Mouse (Mus musculus) ES-E14 (cell line): ENCODE measurements around the gene Snrpd2. TPM values are rescaled to one million over a fixed set of nuclear protein-coding genes. Genes with fewer than 3 reads are reported as not detected.
A peak's percentile ranks its signal among the peaks of the same experiment; 100 is the strongest.

Experiments used
- DNase-seq: peaks from one replicate; pipeline ENCODE4 v3.0.0-alpha.2; 2013; ENCODE audit warnings: low read depth, low spot score
- H3K27ac ChIP-seq: 2 replicates; pipeline ENCODE4 v1.5.1; 2012; ENCODE audit warnings: low read depth, mild to moderate bottlenecking, low read length, moderate library complexity, mixed read lengths; ENCODE audit not compliant: poor library complexity, insufficient read depth, severe bottlenecking
- H3K36me3 ChIP-seq: 2 replicates; pipeline ENCODE4 v1.6.1; 2012; ENCODE audit warnings: mild to moderate bottlenecking, low read length, moderate library complexity, mixed read lengths; ENCODE audit not compliant: control insufficient read depth, poor library complexity, insufficient read depth, severe bottlenecking
- H3K4me1 ChIP-seq, 2 experiments: fragments of 150-350 bp in 1 of 2; sonication (generic) in 1 of 2; 2 replicates each; pipeline ENCODE4 v1.6.1; 2012; ENCODE audit warnings: low read length in 2 of 2, mild to moderate bottlenecking in 1 of 2, mixed read lengths in 1 of 2; ENCODE audit not compliant: control insufficient read depth in 2 of 2, insufficient read depth in 2 of 2, poor library complexity in 1 of 2
- H3K4me3 ChIP-seq, 2 experiments: fragments of 150-350 bp in 1 of 2; sonication (generic) in 1 of 2; 2 replicates each; pipeline ENCODE4 v1.5.1; 2012; ENCODE audit warnings: low read length in 2 of 2, low read depth in 1 of 2, mild to moderate bottlenecking in 1 of 2, mixed read lengths in 1 of 2; ENCODE audit not compliant: insufficient read depth in 1 of 2, poor library complexity in 1 of 2, severe bottlenecking in 1 of 2
- H3K9ac ChIP-seq: 2 replicates; pipeline ENCODE4 v1.6.1; 2012; ENCODE audit warnings: low read depth, mild to moderate bottlenecking, low read length, mixed read lengths; ENCODE audit not compliant: poor library complexity, insufficient read depth, severe bottlenecking
- H3K9me3 ChIP-seq: fragments of 150-350 bp; sonication (generic); 2 replicates; pipeline ENCODE4 v1.6.1; 2012; ENCODE audit warnings: low read depth, mild to moderate bottlenecking, low read length; ENCODE audit not compliant: control insufficient read depth, insufficient read depth
- CHD2 ChIP-seq: IDR thresholded peaks from 2 replicates; pipeline ENCODE4 v1.6.1; 2014; ENCODE audit warnings: mild to moderate bottlenecking, low read depth, low read length, inconsistent platforms
- HCFC1 ChIP-seq: IDR thresholded peaks from 2 replicates; pipeline ENCODE4 v1.6.1; 2012; ENCODE audit warnings: low read length, inconsistent platforms, borderline replicate concordance; ENCODE audit not compliant: insufficient read depth
- MAFK ChIP-seq: IDR thresholded peaks from 2 replicates; pipeline ENCODE4 v1.6.1; 2014; ENCODE audit warnings: mild to moderate bottlenecking, low read depth, low read length, inconsistent platforms; ENCODE audit not compliant: insufficient read depth
- ZC3H11A ChIP-seq: IDR thresholded peaks from 2 replicates; pipeline ENCODE4 v1.6.1; 2012; ENCODE audit warnings: low read depth, mild to moderate bottlenecking, inconsistent platforms, low read length, borderline replicate concordance
- ZNF384 ChIP-seq: IDR thresholded peaks from 2 replicates; pipeline ENCODE4 v1.6.1; 2012; ENCODE audit warnings: low read depth, low read length, inconsistent platforms
- in situ Hi-C, 2 experiments: fragments of 600-800 bp; cut with MboI; formaldehyde crosslinking; loops; one replicate each; pipeline ENCODE4 v1.15.1; 2025; ENCODE audit warnings: low sequenced_read_pairs in 2 of 2, inconsistent platforms in 1 of 2; ENCODE audit not compliant: unreplicated experiment in 2 of 2
- total RNA-seq: library from RNA; depleted of rRNA; stranded (reverse); fragments of 300-350 nt; gene quantifications from 2 replicates; pipeline ENCODE4 v1.2.3, GENCODE M21; 2012

Gene Snrpd2
- total RNA-seq, 1 experiment: 355 TPM

DNA sequence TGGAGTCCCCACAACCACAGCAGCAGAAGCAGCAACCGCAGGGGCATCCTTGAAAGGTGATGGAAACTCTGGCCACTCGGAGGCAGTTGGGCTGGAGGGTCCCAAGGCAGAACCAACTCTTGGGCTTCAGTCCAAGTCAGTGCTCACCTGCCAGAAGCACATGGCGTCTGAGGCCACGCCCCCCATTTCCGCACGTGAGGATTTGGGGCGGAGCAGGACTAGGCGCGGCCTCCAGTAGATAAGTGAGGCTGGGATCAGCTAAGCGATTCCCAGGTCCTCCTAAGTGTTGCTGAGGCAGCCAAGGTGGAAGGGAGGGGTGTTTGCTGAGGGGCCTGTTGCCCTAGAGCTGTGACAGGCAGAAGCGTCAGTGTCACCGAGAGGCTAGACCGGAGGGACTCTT, 15.5 kb downstream of the Snrpd2 start:
- Histone ChIP-seq H3K27ac (no peak overlapping the region), H3K4me3 (peak overlapping the region in 1 of 2 experiments; percentile 2; a peak in 1 of 4 replicates), H3K9ac (no peak overlapping the region), H3K4me1 (peaks cover 2 to 11% of the 10 kb centered on the region in 2 experiments; a peak in 2 of 4 replicates), H3K36me3 (no peaks in the 10 kb centered on the region), H3K9me3 (no peaks in the 10 kb centered on the region)
- DNase-seq: peak; percentile 67
- no peak for TF ChIP-seq CHD2
- TF ChIP-seq HCFC1: no peak
- TF ChIP-seq MAFK: no peak
- no peak for TF ChIP-seq ZC3H11A
- TF ChIP-seq ZNF384: no peak
- in situ Hi-C loops: no loop called here

DNA sequence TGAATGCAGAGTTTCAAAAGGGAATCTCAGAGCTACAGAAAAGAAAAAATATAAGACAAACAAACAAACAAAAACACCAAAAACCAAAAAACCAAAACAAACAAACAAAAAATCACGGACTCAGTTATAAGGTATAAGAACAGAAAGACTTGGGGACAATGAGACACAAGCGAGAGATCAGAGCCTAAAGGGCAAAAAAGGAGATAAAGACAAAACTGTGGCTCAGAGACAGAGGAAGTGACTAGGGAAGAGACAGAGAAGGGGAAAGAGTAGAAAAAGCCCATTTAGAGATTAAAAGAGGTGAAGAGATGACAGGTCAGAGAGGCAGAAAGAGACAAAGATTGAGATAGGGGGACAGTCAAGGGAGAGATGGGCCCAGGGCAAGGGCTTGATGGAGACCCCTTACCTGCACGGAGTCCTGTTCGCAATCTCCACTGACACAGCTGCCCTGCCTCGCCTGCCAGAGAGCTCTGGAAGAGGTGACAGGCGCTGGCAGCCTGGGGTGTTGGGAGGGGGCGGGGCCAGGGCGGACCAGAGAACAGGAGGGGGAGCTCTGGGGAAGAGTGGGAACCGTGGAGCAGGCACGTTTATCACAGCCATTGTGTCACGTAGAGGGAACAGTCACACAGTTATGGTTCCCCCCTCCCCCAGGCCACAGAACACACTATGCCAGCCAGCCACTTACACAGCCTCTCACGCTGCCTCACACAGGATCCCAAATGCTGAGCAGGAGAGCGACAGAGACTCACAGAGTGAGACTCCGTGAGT, 16.3 kb downstream of the Snrpd2 start, which contains the start of gene Gipr:
TSS of gene Gipr (minus strand) at position 472 of the 768 bp plus-strand sequence.
- H3K36me3 ChIP-seq: no peaks in the 10 kb centered on the region

DNA sequence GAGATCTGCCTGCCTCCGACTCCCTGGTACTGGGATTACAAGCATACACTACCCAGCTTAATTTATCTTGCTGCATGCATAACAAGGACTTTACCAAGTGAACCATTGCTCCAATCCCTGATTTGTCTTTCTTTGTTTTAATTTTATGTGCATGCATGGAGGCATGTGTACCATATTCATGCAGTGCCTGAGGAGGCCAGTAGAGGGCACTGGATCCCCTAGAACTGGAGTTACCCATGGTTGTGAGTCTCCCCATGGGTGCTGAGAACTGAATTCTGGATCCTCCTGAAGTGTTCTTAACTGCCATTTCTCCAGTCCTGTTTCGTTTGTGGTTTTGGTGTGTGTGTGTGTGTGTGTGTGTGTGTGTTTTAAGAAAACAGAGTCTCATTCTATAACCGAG, 17.5 kb downstream of the Snrpd2 start:
- TF ChIP-seq CHD2 (no peak), MAFK (no peak), ZC3H11A (no peak)
- H3K27ac ChIP-seq: no peak overlapping the region
- no peak for DNase-seq
- H3K4me3 ChIP-seq: no peak overlapping the region
- no peak overlapping the region for H3K9ac ChIP-seq
- in situ Hi-C loops: no loop called here
- no peaks in the 10 kb centered on the region for H3K9me3 ChIP-seq
- no peaks in the 10 kb centered on the region for H3K36me3 ChIP-seq
- H3K4me1 ChIP-seq: peaks cover 2 to 13% of the 10 kb centered on the region in 2 experiments; a peak in 2 of 4 replicates

More for the DNA sequence above, 16.3 kb downstream of the Snrpd2 start, which contains the start of gene Gipr:
- H3K4me1 ChIP-seq: peaks cover 2 to 11% of the 10 kb centered on the region in 2 experiments; a peak in 2 of 4 replicates
- no peak within 1 kb of the TSS for H3K9ac ChIP-seq
- no peak for DNase-seq
- H3K27ac ChIP-seq: no peak within 1 kb of the TSS
- TF ChIP-seq HCFC1 (no peak), MAFK (no peak), ZC3H11A (no peak)
- H3K9me3 ChIP-seq: no peaks in the 10 kb centered on the region
- H3K4me3 ChIP-seq: peak within 1 kb of the TSS in 1 of 2 experiments; percentile 2; a peak in 1 of 4 replicates
- in situ Hi-C loops: no loop called here

DNA sequence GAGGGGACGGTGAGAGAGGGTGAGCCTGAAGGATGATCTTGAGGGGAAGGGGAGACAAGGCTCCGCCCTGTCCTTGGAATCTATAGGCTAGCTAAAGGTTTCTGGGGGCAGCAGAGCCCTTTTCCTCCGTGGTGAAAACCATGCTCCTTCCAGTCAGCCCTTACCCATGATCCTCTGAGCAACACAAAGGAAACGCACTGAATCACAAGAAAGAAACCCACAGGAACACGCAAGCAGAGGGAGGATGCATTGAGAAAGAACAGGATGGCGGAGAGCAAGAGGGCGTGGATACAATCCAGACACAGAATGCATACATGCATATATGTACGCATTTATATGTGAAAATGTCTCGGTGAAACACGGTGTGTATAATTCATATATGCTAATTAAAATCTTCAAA, 20.0 kb downstream of the Snrpd2 start:
- in situ Hi-C loops: no loop called here
- peaks cover 2 to 11% of the 10 kb centered on the region in 2 experiments; a peak in 2 of 4 replicates for H3K4me1 ChIP-seq
- TF ChIP-seq MAFK (no peak), HCFC1 (no peak), CHD2 (no peak), ZC3H11A (no peak), ZNF384 (no peak)
- no peak overlapping the region for H3K4me3 ChIP-seq
- H3K9me3 ChIP-seq: no peaks in the 10 kb centered on the region
- no peak overlapping the region for H3K9ac ChIP-seq
- no peak overlapping the region for H3K27ac ChIP-seq
- no peaks in the 10 kb centered on the region for H3K36me3 ChIP-seq
- DNase-seq: no peak
